Mouse (Mus musculus): ENCODE data around the gene Slc5a6.

GRCm38 (mm10) chr5:31094799-31095691 lies 46.3 kb upstream of the Slc5a6 start:
- no peak; the same call in 1 of the 2 replicates for TF ChIP-seq CTCF (IDR thresholded peaks at IDR 0.05; ENCODE audit: insufficient read depth, low read depth, low read length)
- TF ChIP-seq POLR2A (IDR thresholded peaks at IDR 0.05; ENCODE audit: insufficient read depth, low read depth, low read length), result no peak

All from olfactory bulb, adult 2 months (tissue).